Mouse (Mus musculus) CD4-positive, CD25-positive, alpha-beta regulatory T cell, adult 2 months (primary cell): Measurements from ENCODE around the gene Pex11g.

Experiments
- DNase-seq: peaks from one replicate; pipeline ENCODE4 v3.0.0-alpha.2; 2012; ENCODE audit warnings: low read depth, low spot score

The Pex11g gene

DNA sequence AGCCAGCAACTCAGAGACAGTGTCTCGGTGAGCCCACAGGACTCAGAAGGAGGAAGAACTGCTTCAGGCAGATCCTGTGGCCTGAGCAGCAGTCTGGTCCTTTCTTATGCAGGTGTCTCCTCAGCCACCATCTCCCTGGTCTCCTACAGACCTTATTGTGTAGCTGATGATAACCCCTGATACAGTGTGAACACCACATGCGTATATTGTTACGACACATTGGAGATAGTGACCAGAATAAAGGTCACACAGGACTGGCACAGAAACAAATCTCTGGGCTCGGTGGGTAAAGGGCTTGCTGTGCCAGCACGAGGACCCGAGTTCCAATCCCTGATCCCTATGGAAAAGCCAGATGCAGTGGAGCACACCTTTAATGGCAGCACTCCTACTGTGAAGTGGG, 51.8 kb downstream of the Pex11g start:
- DNase-seq: no peak

DNA sequence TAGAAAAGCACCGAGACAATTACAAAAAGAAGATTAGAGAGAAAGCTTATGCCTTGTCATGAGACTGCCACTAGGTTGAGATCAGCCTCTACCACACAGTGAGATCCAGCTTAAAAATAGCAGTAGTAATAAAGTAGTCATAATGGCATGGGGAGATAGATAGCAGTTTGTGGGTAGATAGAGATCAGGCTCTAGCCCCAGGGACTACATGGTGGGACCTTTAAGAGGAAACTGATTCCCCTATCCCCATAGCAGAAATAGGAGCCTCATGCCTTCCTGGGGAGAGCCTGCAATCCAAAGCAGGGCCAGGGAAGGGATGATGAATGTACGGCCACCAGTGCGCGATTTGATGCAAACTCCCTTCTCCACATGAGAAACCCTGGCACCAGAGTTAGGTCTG, 52.2 kb downstream of the Pex11g start:
- DNase-seq: no peak

DNA sequence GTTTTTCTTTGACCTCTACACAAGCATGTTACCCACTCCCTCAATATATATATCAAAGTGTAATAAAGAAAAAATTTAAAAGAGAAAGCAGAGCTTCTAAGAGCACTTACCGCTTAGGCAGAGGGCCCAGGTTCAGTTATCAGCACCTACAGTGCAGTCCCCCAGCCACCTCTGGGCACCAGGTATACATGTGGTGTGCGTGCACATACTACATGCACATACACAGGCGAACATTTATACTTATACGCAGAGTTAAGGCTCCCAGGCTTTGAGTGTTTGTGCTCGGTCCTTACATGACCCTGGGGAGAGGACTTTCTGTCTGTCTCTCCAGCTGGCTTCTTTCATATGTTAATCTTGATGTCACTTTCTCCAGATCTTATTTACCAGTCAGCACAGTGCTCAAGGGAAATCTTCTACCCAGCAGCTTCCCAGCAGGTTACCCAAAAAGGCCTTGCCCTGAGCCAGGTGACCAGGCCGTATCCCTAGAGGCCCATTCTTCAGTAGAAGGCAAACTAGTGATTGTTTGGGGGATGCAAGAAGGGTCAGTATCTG, 52.8 kb downstream of the Pex11g start:
- DNase-seq: no peak

DNA sequence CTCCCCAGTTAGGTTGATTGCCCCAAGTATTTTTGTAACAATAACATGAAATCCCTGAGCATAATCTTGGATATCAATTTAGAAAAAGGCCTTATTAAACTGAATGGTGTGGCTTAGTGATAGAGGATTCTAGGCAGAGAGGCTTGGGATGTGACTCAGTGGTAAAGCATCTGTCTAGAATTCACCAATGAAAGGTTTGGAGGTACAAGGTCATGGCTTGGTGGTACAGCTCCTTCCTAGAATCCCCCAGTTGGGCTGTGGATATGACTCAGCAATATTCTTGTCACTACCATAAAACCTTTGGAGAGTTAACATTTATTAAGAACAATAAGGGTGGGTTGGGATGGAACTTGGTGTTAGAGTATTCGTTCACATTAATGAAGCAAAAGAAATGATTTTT, 54.7 kb downstream of the Pex11g start:
- DNase-seq: no peak

DNA sequence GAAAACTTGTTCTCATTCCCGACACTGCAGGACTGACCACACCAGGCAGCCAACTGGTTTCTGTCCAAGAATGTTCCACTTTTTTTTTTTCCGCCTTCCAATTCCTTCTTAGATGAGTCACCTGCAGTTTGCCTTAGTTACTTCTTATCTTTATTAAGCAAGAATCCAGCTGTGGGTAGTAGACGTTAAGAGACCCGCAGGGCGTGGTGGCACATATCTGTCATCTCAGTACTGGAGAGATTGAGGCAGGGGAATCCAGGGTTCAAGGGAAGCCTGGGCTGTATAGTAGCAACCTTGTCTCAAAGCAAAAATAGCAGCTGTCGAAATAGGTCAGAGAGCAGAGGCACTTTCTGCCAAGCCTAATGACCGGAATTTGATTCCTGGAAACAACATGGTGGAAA, 55.6 kb downstream of the Pex11g start:
- DNase-seq: no peak

DNA sequence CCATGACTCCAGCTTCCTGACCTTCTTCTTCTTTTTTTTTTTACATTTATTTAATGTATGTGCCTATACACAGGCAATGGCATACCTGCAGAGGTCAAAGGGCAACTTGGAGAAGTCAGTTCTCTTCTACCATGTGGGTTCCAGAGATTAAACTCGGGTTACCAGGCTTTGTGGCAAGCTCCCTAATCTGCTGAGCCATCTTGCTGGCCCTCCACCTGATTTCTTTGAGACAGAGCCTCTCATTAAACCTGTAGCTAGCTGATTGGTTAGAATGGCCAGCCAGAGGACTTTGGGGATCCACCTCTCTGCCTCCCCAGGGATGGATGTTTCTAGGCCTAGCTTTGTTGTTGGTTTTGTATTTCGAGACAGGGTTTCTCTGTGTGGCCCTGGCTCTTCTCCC, 56.4 kb downstream of the Pex11g start:
- DNase-seq: no peak

DNA sequence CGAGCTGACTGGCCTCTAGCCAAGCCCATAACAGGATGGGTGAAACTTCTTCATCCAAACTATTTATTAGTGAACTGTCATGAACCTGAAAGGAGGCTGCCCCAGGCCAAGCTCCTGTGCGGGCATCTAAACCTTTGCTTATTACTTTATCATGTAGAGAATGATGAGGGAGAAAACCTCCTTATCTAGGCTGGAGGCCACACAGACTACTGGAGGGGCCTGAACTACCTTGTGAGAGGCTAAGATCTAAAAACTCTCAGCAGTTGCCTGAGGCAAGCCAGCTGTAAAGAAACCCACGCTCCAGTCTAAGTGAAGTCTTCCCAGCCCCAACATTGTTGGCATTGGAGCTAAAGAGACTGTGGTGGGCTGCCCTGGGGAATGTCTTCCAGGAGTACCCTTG, 60.1 kb downstream of the Pex11g start:
- DNase-seq: no peak
